9 mouse cellular contexts compared by ENCODE assay signal in the genomic region with DNA sequence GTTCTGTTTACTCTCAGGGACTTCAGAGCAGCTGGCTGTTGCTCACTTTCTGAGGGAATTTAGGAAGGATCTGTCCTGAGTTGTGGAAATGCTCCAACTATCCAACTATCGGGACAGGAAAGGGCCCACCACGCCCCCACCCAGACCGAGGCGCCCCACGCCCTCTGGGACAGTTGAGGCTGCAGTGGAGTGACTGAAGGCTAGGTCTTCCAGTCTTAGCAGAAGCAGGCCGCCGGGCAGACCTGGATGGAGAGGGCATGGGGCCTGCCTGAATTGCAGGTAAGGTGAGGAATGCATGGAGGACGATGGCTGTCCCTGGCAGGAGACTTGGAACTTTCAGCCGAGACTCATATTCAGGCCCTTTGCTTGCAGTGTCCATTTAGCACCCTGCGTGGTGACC.
DNase-seq lines count a peak whose midpoint lies in the region; ATAC-seq and TF ChIP-seq lines count a peak whose summit lies in the region.
"Had no signal": no experiment of that assay in that cellular context is flagged by ENCODE, and none has a peak within 500 bp of the region (broad histone marks: within the 10 kb centered on the region; RNA-seq: fewer than 3 reads in every experiment).

No protein-coding gene starts in this region.

- H3K4me3 ChIP-seq in kidney, adult 2 months (ENCODE audit: insufficient read depth, low read depth, low read length): peak overlapping the region; percentile 58; the same call in 1 of the 2 replicates
- H3K4me3 ChIP-seq in embryonic facial prominence, embryonic 14.5 days (ENCODE audit: low read depth, low read length): peak overlapping the region; percentile 41; the same call in 1 of the 2 replicates
- no peak overlapping the region for H3K4me3 ChIP-seq in intestine, embryonic 14.5 days (ENCODE audit: low read depth, low read length)
- H3K4me3 ChIP-seq in midbrain, embryonic 15.5 days: peak overlapping the region; percentile 45

- no peaks in the 10 kb centered on the region for H3K9me3 ChIP-seq in embryonic facial prominence, embryonic 14.5 days (ENCODE audit: control insufficient read depth, low read length)
- no peaks in the 10 kb centered on the region for H3K9me3 ChIP-seq in intestine, embryonic 14.5 days (ENCODE audit: control insufficient read depth, low read length)
- no peaks in the 10 kb centered on the region for H3K9me3 ChIP-seq in midbrain, embryonic 15.5 days
- H3K9me3 ChIP-seq: G1E had no signal

- peak overlapping the region; percentile 73 for H3K4me2 ChIP-seq in embryonic facial prominence, embryonic 14.5 days (ENCODE audit: low read depth, low read length)
- peak overlapping the region; percentile 65 for H3K4me2 ChIP-seq in intestine, embryonic 14.5 days (ENCODE audit: low read length)
- peak overlapping the region; percentile 80 for H3K4me2 ChIP-seq in midbrain, embryonic 15.5 days

- no peaks in the 10 kb centered on the region for H3K36me3 ChIP-seq in kidney, adult 2 months (ENCODE audit: control insufficient read depth, insufficient read depth, low read length)
- H3K36me3 ChIP-seq in embryonic facial prominence, embryonic 14.5 days (ENCODE audit: control insufficient read depth, insufficient read depth, low read length): no peaks in the 10 kb centered on the region
- H3K36me3 ChIP-seq in intestine, embryonic 14.5 days (ENCODE audit: control insufficient read depth, insufficient read depth, low read length): no peaks in the 10 kb centered on the region
- H3K36me3 ChIP-seq in midbrain, embryonic 15.5 days (replicated peaks): no peaks in the 10 kb centered on the region
- H3K36me3 ChIP-seq: G1E had no signal

- H3K27ac ChIP-seq in kidney, adult 2 months (ENCODE audit: insufficient read depth, low read depth, low read length): no peak overlapping the region
- H3K27ac ChIP-seq in embryonic facial prominence, embryonic 14.5 days (replicated peaks; ENCODE audit: low read depth, low read length): no peak overlapping the region
- no peak overlapping the region for H3K27ac ChIP-seq in intestine, embryonic 14.5 days (ENCODE audit: low read depth)
- H3K27ac ChIP-seq in midbrain, embryonic 15.5 days: peak overlapping the region; percentile 84

- no peak for TF ChIP-seq POLR2A in kidney, adult 2 months (IDR thresholded peaks at IDR 0.05; ENCODE audit: low read depth, low read length)

- H3K4me1 ChIP-seq in kidney, adult 2 months (ENCODE audit: control insufficient read depth, insufficient read depth, low read length): peaks cover 8% of the 10 kb centered on the region; the same call in 1 of the 2 replicates
- H3K4me1 ChIP-seq in embryonic facial prominence, embryonic 14.5 days (ENCODE audit: control insufficient read depth, insufficient read depth, low read length): no peaks in the 10 kb centered on the region
- H3K4me1 ChIP-seq in intestine, embryonic 14.5 days (replicated peaks; ENCODE audit: control insufficient read depth, insufficient read depth, low read length): no peaks in the 10 kb centered on the region
- H3K4me1 ChIP-seq in midbrain, embryonic 15.5 days: peaks cover 13% of the 10 kb centered on the region

- no peaks in the 10 kb centered on the region for H3K27me3 ChIP-seq in kidney, adult 2 months (replicated peaks; ENCODE audit: control insufficient read depth, insufficient read depth, low read length)
- peaks cover 54% of the 10 kb centered on the region for H3K27me3 ChIP-seq in embryonic facial prominence, embryonic 14.5 days (replicated peaks; ENCODE audit: control insufficient read depth, insufficient read depth, low read length)
- peaks cover 52% of the 10 kb centered on the region for H3K27me3 ChIP-seq in intestine, embryonic 14.5 days (replicated peaks; ENCODE audit: control insufficient read depth, insufficient read depth, low read length)
- peaks cover 68% of the 10 kb centered on the region for H3K27me3 ChIP-seq in midbrain, embryonic 15.5 days (replicated peaks)

- no peak for ATAC-seq in embryonic facial prominence, embryonic 14.5 days (ENCODE audit: low read depth)
- no peak for ATAC-seq in intestine, embryonic 14.5 days (replicated peaks; ENCODE audit: low FRiP score, low TSS enrichment, low read depth)
- ATAC-seq in midbrain, embryonic 15.5 days (replicated peaks): peak; percentile 2; the same call in 1 of the 2 replicates

- no peak for TF ChIP-seq CTCF in kidney, adult 2 months (conservative IDR thresholded peaks at IDR 0.05; ENCODE audit: insufficient read depth, insufficient read length, low read depth, low read length)

- no peak for DNase-seq in kidney, adult 2 months
- DNase-seq in kidney, adult 8-10 months: no peak
- no peak for DNase-seq in embryonic facial prominence, embryonic 14.5 days (ENCODE audit: low spot score)
- no peak for DNase-seq in intestine, embryonic 14.5 days (ENCODE audit: low spot score)
- no peak for DNase-seq in T-cell, adult 2 months (ENCODE audit: low spot score)
- DNase-seq in left cerebral cortex, adult 9 months (ENCODE audit: low spot score in 2 of 2): no peak
- no peak for DNase-seq in adrenal gland, postnatal 36 days

- no peak overlapping the region for H3K9ac ChIP-seq in embryonic facial prominence, embryonic 14.5 days (ENCODE audit: low read depth, low read length)
- no peak overlapping the region for H3K9ac ChIP-seq in intestine, embryonic 14.5 days (ENCODE audit: low read length)
- peak overlapping the region; percentile 49; the same call in 1 of the 2 replicates for H3K9ac ChIP-seq in midbrain, embryonic 15.5 days

- 57% methylated on average over 10 of the region's 10 CpGs for WGBS in kidney, adult 2 months
- WGBS in embryonic facial prominence, embryonic 14.5 days: 37% methylated on average over 10 of the region's 10 CpGs
- WGBS in intestine, embryonic 14.5 days: 30% methylated on average over 10 of the region's 10 CpGs
- WGBS in midbrain, embryonic 15.5 days: 33% methylated on average over 10 of the region's 10 CpGs
